Mouse (Mus musculus): ENCODE results near the gene Kcnk2. TPM values are rescaled to one million over a fixed set of nuclear protein-coding genes. Genes with fewer than 3 reads are reported as not detected.

Gene Kcnk2
- polyA plus RNA-seq, 1 experiment from 2014 or later: 3.0 TPM

DNA sequence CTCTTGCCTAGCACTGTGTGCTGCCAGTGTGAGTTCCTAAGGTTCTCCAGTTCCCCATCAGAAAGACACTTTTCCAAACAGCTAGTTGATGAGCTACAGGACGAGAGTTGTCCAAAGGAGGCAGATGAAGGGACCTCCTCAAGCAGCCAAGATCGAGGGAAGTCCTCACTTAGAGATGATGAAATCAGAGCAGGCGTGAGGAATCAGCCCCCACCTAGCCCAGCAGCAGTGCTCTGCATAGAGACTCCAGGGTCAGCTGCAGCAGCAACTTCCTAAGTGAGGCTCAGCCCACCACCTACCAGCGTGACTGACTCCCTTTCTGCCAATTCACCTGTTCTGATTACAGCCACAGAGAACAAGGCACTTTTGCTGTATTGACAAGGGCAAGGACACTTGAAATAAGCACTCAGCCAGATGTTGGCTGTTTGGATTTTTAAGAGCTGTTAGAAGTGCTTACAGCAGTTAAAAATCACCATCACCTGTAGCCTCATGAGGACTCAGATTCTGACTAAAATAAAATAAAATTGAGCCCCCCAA, 60.6 kb downstream of the Kcnk2 start:
- Histone ChIP-seq H3K4me2 (peak overlapping the region; percentile 10), H3K4me1 (peaks cover 6% of the 10 kb centered on the region), H3K9ac (no peak overlapping the region), H3K4me3 (replicated peaks) (no peak overlapping the region), H3K36me3 (no peaks in the 10 kb centered on the region), H3K9me3 (no peaks in the 10 kb centered on the region), H3K27me3 (replicated peaks) (peaks cover 15% of the 10 kb centered on the region; the same call in 1 of the 2 replicates), H3K27ac (no peak overlapping the region)
- ATAC-seq (ENCODE audit: insufficient read depth, low FRiP score, low read depth): no peak
- 20% methylated on average over 4 of the region's 4 CpGs for WGBS

DNA sequence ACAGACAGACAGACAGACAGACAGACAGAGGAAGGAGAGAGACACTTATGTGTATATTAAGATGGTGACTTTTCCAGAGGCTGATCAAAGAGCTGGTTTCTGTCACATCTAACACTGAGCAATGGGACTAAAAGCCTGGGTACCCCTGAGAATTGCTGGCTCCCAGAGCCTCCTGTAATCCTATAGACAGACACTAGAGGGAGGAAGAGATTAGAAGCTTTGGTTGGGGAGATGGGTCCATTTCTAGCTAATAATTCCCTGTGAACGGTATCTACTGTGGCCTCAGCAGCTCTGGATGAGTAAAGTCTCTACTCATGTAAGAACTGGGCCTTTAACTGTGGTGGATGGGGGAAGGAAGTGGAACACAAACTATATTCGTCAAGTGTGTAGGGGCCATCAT, 86.2 kb downstream of the Kcnk2 start:
- H3K9me3 ChIP-seq: no peaks in the 10 kb centered on the region
- H3K4me3 ChIP-seq (replicated peaks): no peak overlapping the region
- H3K9ac ChIP-seq: no peak overlapping the region
- H3K4me2 ChIP-seq: no peak overlapping the region
- no peak for ATAC-seq (ENCODE audit: insufficient read depth, low FRiP score, low read depth)
- no peak overlapping the region for H3K27ac ChIP-seq
- H3K36me3 ChIP-seq: no peaks in the 10 kb centered on the region
- H3K27me3 ChIP-seq (replicated peaks): no peaks in the 10 kb centered on the region
- H3K4me1 ChIP-seq: no peaks in the 10 kb centered on the region
- WGBS: 55% methylated on average over 2 of the region's 2 CpGs

DNA sequence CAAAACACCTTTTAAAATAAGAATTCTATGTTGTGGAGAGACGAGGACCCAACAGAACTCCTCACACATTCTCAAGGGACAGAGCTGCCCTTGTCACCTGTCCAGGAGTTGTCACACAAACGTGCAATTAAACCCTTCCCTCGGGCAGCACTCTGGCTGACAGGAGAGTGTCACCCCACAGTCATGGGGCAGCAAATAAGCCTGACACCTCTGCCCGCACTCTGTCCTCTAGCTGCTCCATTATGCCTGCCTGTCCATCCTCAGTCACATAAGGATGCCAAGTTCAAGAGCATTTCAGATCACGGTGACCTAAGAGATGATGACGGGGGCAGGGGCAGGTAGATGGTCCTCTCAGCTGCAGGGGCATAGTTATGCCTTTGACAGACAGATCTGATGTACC, 87.6 kb downstream of the Kcnk2 start:
- WGBS: 80% methylated on average over 6 of the region's 6 CpGs
- Histone ChIP-seq H3K4me2 (no peak overlapping the region), H3K4me1 (no peaks in the 10 kb centered on the region), H3K9ac (no peak overlapping the region), H3K27ac (no peak overlapping the region), H3K9me3 (no peaks in the 10 kb centered on the region), H3K27me3 (replicated peaks) (no peaks in the 10 kb centered on the region), H3K36me3 (no peaks in the 10 kb centered on the region), H3K4me3 (replicated peaks) (no peak overlapping the region)
- ATAC-seq (ENCODE audit: insufficient read depth, low FRiP score, low read depth): no peak

- no peak for ATAC-seq (ENCODE audit: insufficient read depth, low FRiP score, low read depth)
- no peak overlapping the region for H3K9ac ChIP-seq
- H3K27ac ChIP-seq: no peak overlapping the region
- H3K9me3 ChIP-seq: no peaks in the 10 kb centered on the region
- H3K4me1 ChIP-seq: no peaks in the 10 kb centered on the region
- H3K4me2 ChIP-seq: no peak overlapping the region
- no peak overlapping the region for H3K4me3 ChIP-seq (replicated peaks)
- H3K27me3 ChIP-seq (replicated peaks): no peaks in the 10 kb centered on the region
- no peaks in the 10 kb centered on the region for H3K36me3 ChIP-seq
- WGBS: 70% methylated on average over 7 of the region's 7 CpGs
Observed at GRCm38 (mm10) chr1:189313750-189314149, 88.3 kb downstream of the Kcnk2 start.

DNA sequence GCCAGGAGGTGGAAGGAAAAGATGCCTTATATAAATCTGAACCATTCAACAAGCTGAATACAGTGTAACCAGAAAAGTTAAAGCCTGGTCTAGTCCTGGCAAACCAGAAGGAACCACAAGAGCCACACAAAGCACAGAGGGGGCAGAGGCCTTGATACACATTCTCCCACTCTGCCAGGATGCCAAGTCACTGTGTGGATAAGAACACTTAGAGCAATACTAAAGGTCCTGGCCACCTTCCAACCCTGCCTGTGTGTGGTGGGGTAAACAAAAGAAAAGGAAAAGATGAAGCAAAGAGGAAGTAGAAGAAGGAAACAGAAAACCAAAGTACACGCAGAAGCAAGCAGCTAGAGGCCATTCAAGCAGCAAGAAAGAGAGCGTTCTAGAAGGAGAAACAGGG, 91.9 kb downstream of the Kcnk2 start:
- WGBS: 66% methylated on average over 2 of the region's 2 CpGs
- Histone ChIP-seq H3K9me3 (no peaks in the 10 kb centered on the region), H3K27ac (no peak overlapping the region), H3K27me3 (replicated peaks) (no peaks in the 10 kb centered on the region), H3K36me3 (no peaks in the 10 kb centered on the region), H3K4me1 (no peaks in the 10 kb centered on the region), H3K4me2 (no peak overlapping the region), H3K9ac (no peak overlapping the region), H3K4me3 (replicated peaks) (no peak overlapping the region)
- ATAC-seq (ENCODE audit: insufficient read depth, low FRiP score, low read depth): no peak

DNA sequence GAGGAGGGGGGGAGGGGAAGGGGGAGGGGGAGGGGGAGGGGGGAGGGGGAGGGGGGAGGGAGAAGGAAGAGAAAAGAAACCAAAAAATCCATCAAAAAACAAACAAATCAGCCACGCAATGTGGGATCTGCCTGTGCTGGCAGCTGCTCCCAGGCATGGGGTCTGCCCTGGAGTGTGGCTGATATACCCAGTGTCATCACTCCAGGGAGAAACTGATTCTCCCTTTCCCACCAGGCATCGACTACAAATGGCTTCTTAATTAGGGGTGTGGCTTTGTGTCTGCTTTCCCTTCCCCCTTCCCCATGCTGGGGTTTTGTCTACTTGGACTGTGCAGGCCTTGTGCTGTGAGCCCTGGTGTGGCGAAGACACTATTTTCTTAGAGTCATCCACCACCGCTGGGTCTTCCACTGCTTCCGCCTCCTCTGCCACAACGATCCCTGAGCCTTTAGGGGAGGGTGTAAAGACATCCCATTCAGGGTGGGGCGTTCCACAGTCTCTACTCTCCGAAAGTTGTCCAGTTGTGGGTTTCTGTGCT, 97.0 kb downstream of the Kcnk2 start:
- Histone ChIP-seq H3K4me1 (no peaks in the 10 kb centered on the region), H3K36me3 (no peaks in the 10 kb centered on the region), H3K27ac (no peak overlapping the region), H3K9ac (no peak overlapping the region), H3K27me3 (replicated peaks) (no peaks in the 10 kb centered on the region), H3K4me3 (replicated peaks) (no peak overlapping the region), H3K4me2 (no peak overlapping the region), H3K9me3 (no peaks in the 10 kb centered on the region)
- 80% methylated on average over 8 of the region's 8 CpGs for WGBS
- ATAC-seq (ENCODE audit: insufficient read depth, low FRiP score, low read depth): no peak

DNA sequence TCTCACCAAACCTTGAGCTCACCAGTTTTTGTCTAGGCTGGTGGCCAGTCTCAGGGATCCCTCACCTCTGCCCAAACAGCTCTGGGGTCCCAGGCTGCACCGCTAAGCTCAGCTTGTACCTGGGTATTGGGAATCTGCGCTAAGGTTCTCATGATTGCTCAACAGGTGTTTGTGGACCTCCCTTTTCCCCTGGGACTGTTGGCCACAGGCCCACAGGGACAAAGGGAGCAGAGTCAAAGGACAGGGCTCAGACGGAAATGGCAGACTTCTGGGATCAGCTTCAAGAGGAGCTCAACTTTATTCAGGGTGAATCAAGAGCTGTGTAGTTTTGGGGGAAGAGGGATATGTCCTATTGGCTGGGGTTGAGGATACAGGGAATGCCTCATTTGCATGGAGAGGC, 99.1 kb downstream of the Kcnk2 start:
- Histone ChIP-seq H3K36me3 (no peaks in the 10 kb centered on the region), H3K4me3 (replicated peaks) (no peak overlapping the region), H3K27me3 (replicated peaks) (no peaks in the 10 kb centered on the region), H3K9ac (no peak overlapping the region), H3K9me3 (no peaks in the 10 kb centered on the region), H3K4me1 (no peaks in the 10 kb centered on the region), H3K27ac (no peak overlapping the region), H3K4me2 (no peak overlapping the region)
- 79% methylated on average over 3 of the region's 3 CpGs for WGBS
- ATAC-seq (ENCODE audit: insufficient read depth, low FRiP score, low read depth): no peak

- ATAC-seq (ENCODE audit: insufficient read depth, low FRiP score, low read depth): no peak
- Histone ChIP-seq H3K36me3 (no peaks in the 10 kb centered on the region), H3K4me2 (no peak overlapping the region), H3K9ac (no peak overlapping the region), H3K27me3 (replicated peaks) (no peaks in the 10 kb centered on the region), H3K27ac (no peak overlapping the region), H3K9me3 (no peaks in the 10 kb centered on the region), H3K4me1 (no peaks in the 10 kb centered on the region), H3K4me3 (replicated peaks) (no peak overlapping the region)
- 80% methylated on average over 12 of the region's 12 CpGs for WGBS
Observed at GRCm38 (mm10) chr1:189293679-189294406, 108.2 kb downstream of the Kcnk2 start.

- no peak overlapping the region for H3K4me3 ChIP-seq (replicated peaks)
- H3K4me2 ChIP-seq: no peak overlapping the region
- no peak overlapping the region for H3K27ac ChIP-seq
- H3K27me3 ChIP-seq (replicated peaks): no peaks in the 10 kb centered on the region
- no peak for ATAC-seq (ENCODE audit: insufficient read depth, low FRiP score, low read depth)
- no peaks in the 10 kb centered on the region for H3K36me3 ChIP-seq
- no peaks in the 10 kb centered on the region for H3K4me1 ChIP-seq
- H3K9ac ChIP-seq: no peak overlapping the region
- WGBS: 61% methylated on average over 3 of the region's 3 CpGs
- no peaks in the 10 kb centered on the region for H3K9me3 ChIP-seq
Observed at GRCm38 (mm10) chr1:189290885-189291284, 111.2 kb downstream of the Kcnk2 start.

- no peaks in the 10 kb centered on the region for H3K36me3 ChIP-seq
- H3K9me3 ChIP-seq: no peaks in the 10 kb centered on the region
- no peaks in the 10 kb centered on the region for H3K27me3 ChIP-seq (replicated peaks)
- H3K27ac ChIP-seq: no peak overlapping the region
- no peaks in the 10 kb centered on the region for H3K4me1 ChIP-seq
- 84% methylated on average over 8 of the region's 8 CpGs for WGBS
- no peak overlapping the region for H3K4me2 ChIP-seq
- no peak overlapping the region for H3K4me3 ChIP-seq (replicated peaks)
- ATAC-seq (ENCODE audit: insufficient read depth, low FRiP score, low read depth): no peak
- no peak overlapping the region for H3K9ac ChIP-seq
Observed at GRCm38 (mm10) chr1:189288948-189289347, 113.1 kb downstream of the Kcnk2 start.

DNA sequence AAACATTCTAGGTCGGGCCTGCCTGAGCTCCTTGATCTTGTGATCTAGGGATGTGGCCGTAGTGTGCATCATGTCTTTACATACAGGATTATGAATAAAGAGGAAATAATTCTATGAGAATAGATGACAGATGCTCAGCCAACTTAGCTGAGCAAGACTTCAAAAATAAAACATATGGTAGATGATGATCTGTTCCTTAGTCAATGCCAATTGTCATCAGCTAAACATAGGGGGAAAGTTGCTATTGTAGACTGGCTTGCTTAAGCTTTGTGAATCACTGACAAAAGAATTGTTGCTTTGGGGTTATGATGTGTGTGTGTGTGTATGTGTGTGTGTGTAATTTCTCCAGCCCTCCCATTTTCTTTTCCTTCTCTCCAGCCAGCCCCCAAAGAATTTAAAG, 129.8 kb downstream of the Kcnk2 start:
- WGBS: 82% methylated on average over 2 of the region's 2 CpGs

GRCm38 (mm10) chr1:189253631-189254030, 148.4 kb downstream of the Kcnk2 start:
- Histone ChIP-seq H3K36me3 (no peaks in the 10 kb centered on the region), H3K4me1 (no peaks in the 10 kb centered on the region), H3K27me3 (replicated peaks) (no peaks in the 10 kb centered on the region), H3K9me3 (no peaks in the 10 kb centered on the region), H3K27ac (no peak overlapping the region), H3K9ac (no peak overlapping the region), H3K4me2 (no peak overlapping the region), H3K4me3 (replicated peaks) (no peak overlapping the region)
- no peak for ATAC-seq (ENCODE audit: insufficient read depth, low FRiP score, low read depth)

More for the DNA sequence above, 129.8 kb downstream of the Kcnk2 start:
- Histone ChIP-seq H3K4me1 (no peaks in the 10 kb centered on the region), H3K9me3 (no peaks in the 10 kb centered on the region), H3K27ac (no peak overlapping the region), H3K4me2 (no peak overlapping the region), H3K4me3 (replicated peaks) (no peak overlapping the region), H3K9ac (no peak overlapping the region), H3K27me3 (replicated peaks) (no peaks in the 10 kb centered on the region), H3K36me3 (no peaks in the 10 kb centered on the region)
- no peak for ATAC-seq (ENCODE audit: insufficient read depth, low FRiP score, low read depth)
